In genomic region chr2:154044743-154045142, GRCm38 (mm10) we compare ENCODE assay signal across 30 mouse cellular contexts. TPM values are rescaled to one million over a fixed set of nuclear protein-coding genes. Genes with fewer than 3 reads are reported as not detected.
A peak's percentile ranks its signal among the peaks of the same experiment; 100 is the strongest.
DNase-seq lines count a peak whose midpoint lies in the region; ATAC-seq and TF ChIP-seq lines count a peak whose summit lies in the region.
"Had no signal": no experiment of that assay in that cellular context is flagged by ENCODE, and none has a peak within 500 bp of the region (broad histone marks: within the 10 kb centered on the region; RNA-seq: fewer than 3 reads in every experiment).

No protein-coding gene starts in this region.

- H3K9me3 ChIP-seq in heart, embryonic 11.5 days (replicated peaks; ENCODE audit: control insufficient read depth, low read length): no peaks in the 10 kb centered on the region
- H3K9me3 ChIP-seq: embryonic facial prominence, embryonic 13.5 days; embryonic facial prominence, embryonic 15.5 days; forebrain, embryonic 10.5 days; forebrain, embryonic 12.5 days; G1E had no signal

- TF ChIP-seq POLR2A in thymus, adult 2 months (IDR thresholded peaks at IDR 0.05; ENCODE audit: control insufficient read depth, extremely low read depth, insufficient read depth, low read length, poor library complexity): no peak

- H3K27me3 ChIP-seq in heart, embryonic 11.5 days (ENCODE audit: control insufficient read depth, insufficient read depth, low read length): no peaks in the 10 kb centered on the region
- H3K27me3 ChIP-seq in thymus, adult 2 months (ENCODE audit: control insufficient read depth, insufficient read depth, low read length): no peaks in the 10 kb centered on the region
- H3K27me3 ChIP-seq: embryonic facial prominence, embryonic 13.5 days; embryonic facial prominence, embryonic 15.5 days; forebrain, embryonic 12.5 days had no signal

- ATAC-seq in heart, embryonic 11.5 days (replicated peaks; ENCODE audit: insufficient number of reproducible peaks, low FRiP score, low TSS enrichment): no peak
- ATAC-seq in common myeloid progenitor, adult 5-6 weeks (replicated peaks; ENCODE audit: low read depth, poor library complexity, severe bottlenecking): 0 out of 2 replicates have a peak, but pooled peaks have one; percentile 29
- peak; percentile 50; the same call in 1 of the 2 replicates for ATAC-seq in megakaryocyte progenitor cell, adult 5-6 weeks (replicated peaks; ENCODE audit: poor library complexity)
- ATAC-seq: activated CD4-positive, CD25-positive, alpha-beta regulatory T cell, adult 4 months; forebrain, embryonic 14.5 days; forebrain, embryonic 16.5 days; Patski had no signal

- H3K27ac ChIP-seq in heart, embryonic 11.5 days (ENCODE audit: low read depth, low read length): no peak overlapping the region
- H3K27ac ChIP-seq in thymus, adult 2 months (ENCODE audit: control insufficient read depth, insufficient read depth, low read length): no peak overlapping the region
- H3K27ac ChIP-seq: embryonic facial prominence, embryonic 13.5 days; embryonic facial prominence, embryonic 15.5 days; forebrain, embryonic 10.5 days; forebrain, embryonic 12.5 days had no signal

- WGBS in heart, embryonic 11.5 days (ENCODE audit: insufficient replicate concordance): 70% methylated on average over 3 of the region's 3 CpGs
- 34% methylated on average over 3 of the region's 3 CpGs for whole genome bisulfite sequencing in thymus, adult 2 months

- H3K4me3 ChIP-seq in heart, embryonic 11.5 days (ENCODE audit: low read depth, low read length): no peak overlapping the region
- no peak overlapping the region for H3K4me3 ChIP-seq in thymus, adult 2 months (ENCODE audit: control insufficient read depth, insufficient read depth, low read length)
- H3K4me3 ChIP-seq: embryonic facial prominence, embryonic 13.5 days; embryonic facial prominence, embryonic 15.5 days; erythroblast, embryonic 14.5 days; forebrain, embryonic 10.5 days; forebrain, embryonic 12.5 days had no signal

- no peak overlapping the region for H3K9ac ChIP-seq in heart, embryonic 11.5 days (ENCODE audit: low read depth, low read length)
- H3K9ac ChIP-seq: embryonic facial prominence, embryonic 13.5 days; embryonic facial prominence, embryonic 15.5 days; forebrain, embryonic 12.5 days had no signal

- no peaks in the 10 kb centered on the region for H3K4me1 ChIP-seq in heart, embryonic 11.5 days (ENCODE audit: control insufficient read depth, insufficient read depth, low read length)
- no peaks in the 10 kb centered on the region for H3K4me1 ChIP-seq in thymus, adult 2 months (replicated peaks; ENCODE audit: control insufficient read depth, insufficient read depth, low read length)
- H3K4me1 ChIP-seq: embryonic facial prominence, embryonic 13.5 days; embryonic facial prominence, embryonic 15.5 days; forebrain, embryonic 10.5 days; forebrain, embryonic 12.5 days had no signal

- H3K4me2 ChIP-seq in heart, embryonic 11.5 days: no peak overlapping the region
- H3K4me2 ChIP-seq: embryonic facial prominence, embryonic 13.5 days; embryonic facial prominence, embryonic 15.5 days; forebrain, embryonic 12.5 days had no signal

- peak; percentile 9 for DNase-seq in heart, adult 8-10 months (ENCODE audit: low spot score)
- DNase-seq in A20 (ENCODE audit: low read depth, low spot score): peak; percentile 49
- no peak for DNase-seq in gastrocnemius, adult 8-10 months (ENCODE audit: low spot score in 2 of 2)
- no peak for DNase-seq in right cerebral cortex, postnatal 4 days
- DNase-seq in thymus, adult 2 months: no peak
- DNase-seq: adrenal gland, adult 8-10 months; adrenal gland, postnatal 14 days; adrenal gland, postnatal 36 days; cerebellum, adult 11-12 months; cerebellum, adult 2 months; cerebellum, adult 9-10 months; cerebellum, postnatal 10 days; cerebellum, postnatal 25 days; embryo, embryonic 11 days had no signal

- no peaks in the 10 kb centered on the region for H3K36me3 ChIP-seq in heart, embryonic 11.5 days (ENCODE audit: control insufficient read depth, insufficient read depth, low read length)
- no peaks in the 10 kb centered on the region for H3K36me3 ChIP-seq in thymus, adult 2 months (ENCODE audit: control insufficient read depth, insufficient read depth, low read length)
- H3K36me3 ChIP-seq: embryonic facial prominence, embryonic 13.5 days; embryonic facial prominence, embryonic 15.5 days; forebrain, embryonic 10.5 days; forebrain, embryonic 12.5 days; G1E had no signal

- no peak for TF ChIP-seq CTCF in thymus, adult 2 months (IDR thresholded peaks at IDR 0.05; ENCODE audit: borderline replicate concordance, control insufficient read depth, extremely low read depth, insufficient read depth, low read length, poor library complexity)

RNA-seq across cellular contexts. Expression of gene Bpifa2, which starts 36.7 kb away (rescaled TPM):
- not detected for total RNA-seq in heart, adult 8-10 months (2022)
- not detected in 2 replicates for polyA plus RNA-seq in heart, embryonic 11.5 days (2014; fragmentation: Nextera tagmentation; extraction: Ambion mirVana)
- not detected in 2 replicates for total RNA-seq in common myeloid progenitor, adult 5-6 weeks (2017)
- not detected in 2 replicates for total RNA-seq in megakaryocyte progenitor cell, adult 5-6 weeks (2015)
- not detected in 2 replicates for total RNA-seq in megakaryocyte progenitor cell, adult 5-6 weeks (2017)
- not detected for total RNA-seq in gastrocnemius, adult 8-10 months (2022)
- polyA plus RNA-seq in thymus, adult 2 months (2012; rRNA removed): 0.22 TPM in 1 of 2 replicates, not detected in the other
- total RNA-seq: adrenal gland, adult 18-20 months had no signal
- polyA plus RNA-seq: C2C12; cerebellum, adult 2 months; embryonic facial prominence, embryonic 11.5 days; embryonic facial prominence, embryonic 13.5 days; embryonic facial prominence, embryonic 15.5 days; erythroblast, embryonic 14.5 days; forebrain, embryonic 10.5 days; forebrain, embryonic 12.5 days; forebrain, embryonic 14.5 days; forebrain, embryonic 16.5 days; G1E; Patski had no signal

Comparison
In these comparisons a context has a peak if more than half of its experiments do, and no peak if none do; other contexts are left out.
1. DNase-seq: peak in heart, adult 8-10 months (single experiment) and A20 (single experiment); none in gastrocnemius, adult 8-10 months (0 of 2), right cerebral cortex, postnatal 4 days (single experiment) and thymus, adult 2 months (single experiment).